Mouse (Mus musculus): ENCODE results near the gene Ipo13. TPM values are rescaled to one million over a fixed set of nuclear protein-coding genes. Genes with fewer than 3 reads are reported as not detected.

Gene Ipo13
- total RNA-seq, 2 experiments from 2014 or later, result 50.9 to 61.5 TPM

GRCm38 (mm10) chr4:117916386-117916785 lies 1.6 kb upstream of the Ipo13 start:
- intact Hi-C loops (cut with DNase I), result no loop called here
- no peak for DNase-seq

- DNase-seq, result no peak
- intact Hi-C loops (cut with DNase I), result loop anchor here (2.0 kb wide), 1 partner anchor 25 kb away; no protein-coding TSS in a partner anchor
Observed at GRCm38 (mm10) chr4:117915489-117916105, 798 bp upstream of the Ipo13 start.

GRCm38 (mm10) chr4:117914031-117914430 lies 768 bp downstream of the Ipo13 start:
- DNase-seq, result peak in 1 of 2 experiments; percentile 37
- intact Hi-C loops (cut with DNase I), result loop anchor here (2.0 kb wide), 1 partner anchor 23 kb away; no protein-coding TSS in a partner anchor

GRCm38 (mm10) chr4:117913421-117913820 lies 1.4 kb downstream of the Ipo13 start:
- intact Hi-C loops (cut with DNase I), result no loop called here
- peak; percentile 36 to 41 for DNase-seq

GRCm38 (mm10) chr4:117912685-117913273 lies 2.0 kb downstream of the Ipo13 start:
- DNase-seq, result no peak
- intact Hi-C loops (cut with DNase I), result no loop called here

- intact Hi-C loops (cut with DNase I), result no loop called here
- no peak for DNase-seq
Observed at GRCm38 (mm10) chr4:117912131-117912561, 2.7 kb downstream of the Ipo13 start.

- intact Hi-C loops (cut with DNase I), result no loop called here
- no peak for DNase-seq
Observed at GRCm38 (mm10) chr4:117908834-117909453, 5.9 kb downstream of the Ipo13 start.

GRCm38 (mm10) chr4:117906196-117906595 lies 8.6 kb downstream of the Ipo13 start:
- intact Hi-C loops (cut with DNase I), result no loop called here
- DNase-seq, result no peak

- intact Hi-C loops (cut with DNase I), result no loop called here
- no peak for DNase-seq
Observed at GRCm38 (mm10) chr4:117904761-117905160, 10.0 kb downstream of the Ipo13 start.

GRCm38 (mm10) chr4:117904094-117904493 lies 10.7 kb downstream of the Ipo13 start:
- intact Hi-C loops (cut with DNase I), result no loop called here
- DNase-seq, result no peak

GRCm38 (mm10) chr4:117898111-117898510 lies 16.7 kb downstream of the Ipo13 start:
- no peak for DNase-seq
- intact Hi-C loops (cut with DNase I), result no loop called here

GRCm38 (mm10) chr4:117896031-117896430 lies 18.8 kb downstream of the Ipo13 start:
- DNase-seq, result no peak
- intact Hi-C loops (cut with DNase I), result no loop called here

GRCm38 (mm10) chr4:117895339-117895738 lies 19.5 kb downstream of the Ipo13 start:
- intact Hi-C loops (cut with DNase I), result no loop called here
- DNase-seq, result no peak

GRCm38 (mm10) chr4:117894601-117895000 lies 20.2 kb downstream of the Ipo13 start:
- intact Hi-C loops (cut with DNase I), result no loop called here
- no peak for DNase-seq

GRCm38 (mm10) chr4:117893376-117893775 lies 21.4 kb downstream of the Ipo13 start:
- DNase-seq, result peak; percentile 49 to 68
- intact Hi-C loops (cut with DNase I), result no loop called here

- intact Hi-C loops (cut with DNase I), result loop anchor here (2.0 kb wide), 1 partner anchor 23 kb away; the partner anchor contains the start of gene Ipo13
- DNase-seq, result peak; percentile 88 to 91
Observed at GRCm38 (mm10) chr4:117891738-117892161, 23.0 kb downstream of the Ipo13 start, which contains the start of gene Dph2. TSS of gene Dph2 (minus strand) at chr4:117892032.

GRCm38 (mm10) chr4:117890750-117891149 lies 24.0 kb downstream of the Ipo13 start:
- intact Hi-C loops (cut with DNase I), result loop anchor here (2.0 kb wide), 1 partner anchor 24 kb away; the partner anchor contains the start of gene Ipo13
- no peak for DNase-seq

GRCm38 (mm10) chr4:117890031-117890430 lies 24.8 kb downstream of the Ipo13 start:
- intact Hi-C loops (cut with DNase I), result loop anchor here (2.0 kb wide), 1 partner anchor 25 kb away; the partner anchor contains the start of gene Ipo13
- DNase-seq, result no peak

GRCm38 (mm10) chr4:117889471-117889870 lies 25.3 kb downstream of the Ipo13 start:
- no peak for DNase-seq
- intact Hi-C loops (cut with DNase I), result no loop called here

GRCm38 (mm10) chr4:117887920-117888319 lies 26.9 kb downstream of the Ipo13 start:
- intact Hi-C loops (cut with DNase I), result no loop called here
- DNase-seq, result no peak

GRCm38 (mm10) chr4:117887133-117887532 lies 27.7 kb downstream of the Ipo13 start, which contains the start of gene Atp6v0b:
TSS of gene Atp6v0b (minus strand) at chr4:117887333.
- peak; percentile 95 for DNase-seq
- intact Hi-C loops (cut with DNase I), result no loop called here

All from heart, postnatal 10 days (tissue).